Mouse (Mus musculus): ENCODE data around the gene Osbpl10.

Gene Osbpl10

DNA sequence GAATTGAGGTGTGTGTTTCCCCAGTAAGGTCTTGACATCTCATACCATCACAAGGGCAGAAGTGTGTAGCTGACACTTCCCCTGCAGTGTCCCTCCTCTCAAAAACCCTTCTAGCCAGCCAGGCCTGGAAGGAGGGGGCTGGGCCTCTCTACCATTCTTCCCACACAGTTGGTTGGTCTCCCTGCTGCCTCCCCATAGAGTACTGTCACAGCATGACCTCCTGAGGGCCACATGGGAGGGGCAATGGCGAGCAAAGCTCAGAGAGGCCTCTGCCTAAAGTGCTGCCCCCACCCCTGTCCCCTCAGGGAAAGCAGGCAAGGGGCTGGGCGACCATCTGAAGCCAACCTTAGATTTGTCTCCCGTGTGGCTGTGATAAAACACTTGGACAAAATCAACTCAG, 251.8 kb downstream of the Osbpl10 start:
- DNase-seq: no peak

DNA sequence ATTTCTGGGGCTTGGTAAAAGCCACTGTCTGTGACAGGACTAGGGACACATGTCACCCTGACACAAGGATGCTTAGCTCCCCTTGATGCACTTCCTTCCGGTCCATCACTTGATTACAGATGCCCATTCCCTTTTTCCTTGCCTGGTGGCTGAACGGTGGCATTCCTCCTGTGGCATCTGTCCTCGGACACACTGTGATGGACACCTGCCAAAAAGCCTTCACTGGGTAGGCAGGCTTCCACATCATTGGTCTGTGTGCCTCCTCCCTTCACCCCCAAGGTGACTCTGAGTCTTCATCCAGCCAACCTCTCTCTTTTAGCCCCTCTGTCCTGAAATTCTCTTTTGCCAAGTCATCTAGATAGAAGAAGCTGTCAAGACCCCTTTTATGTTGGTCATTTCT, 253.1 kb downstream of the Osbpl10 start:
- DNase-seq: no peak

DNA sequence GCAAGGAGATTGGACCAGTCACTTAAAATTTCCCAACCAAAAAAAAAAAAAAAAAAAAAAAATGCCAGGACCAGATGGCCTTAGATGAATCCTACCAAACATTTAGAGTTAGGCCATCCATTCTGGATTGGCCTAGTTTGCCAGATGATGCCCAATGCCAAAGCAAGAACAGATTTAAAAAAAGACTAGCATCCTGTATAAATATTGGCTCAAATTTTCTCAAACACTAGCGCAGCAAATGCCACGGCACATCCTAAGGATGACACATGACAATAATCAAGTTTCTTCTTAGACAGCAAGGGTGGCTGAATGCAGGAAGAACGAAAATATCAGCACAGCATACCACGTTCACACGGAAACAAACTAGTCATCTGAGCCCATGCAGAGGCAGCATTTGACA, 255.4 kb downstream of the Osbpl10 start:
- peak; percentile 10 for DNase-seq

DNA sequence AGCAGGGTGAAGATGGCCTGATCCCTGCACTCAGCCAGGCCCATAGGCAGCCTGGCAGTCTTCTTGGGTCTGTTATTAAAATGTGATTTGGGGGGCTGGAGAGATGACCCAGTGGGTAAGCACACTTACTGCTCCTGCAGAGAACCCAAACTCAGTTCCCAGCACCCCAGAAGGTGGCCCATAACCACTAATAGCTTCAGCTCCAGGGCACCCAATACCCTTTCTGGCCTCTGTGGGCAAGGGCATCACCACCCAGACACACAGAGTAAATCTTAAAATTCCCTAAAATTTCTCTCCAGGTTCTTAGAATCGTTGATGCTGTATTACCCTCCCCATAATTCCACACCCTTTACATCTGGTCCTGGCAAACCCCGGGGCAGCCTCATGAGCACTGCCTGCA, 256.2 kb downstream of the Osbpl10 start:
- no peak for DNase-seq

DNA sequence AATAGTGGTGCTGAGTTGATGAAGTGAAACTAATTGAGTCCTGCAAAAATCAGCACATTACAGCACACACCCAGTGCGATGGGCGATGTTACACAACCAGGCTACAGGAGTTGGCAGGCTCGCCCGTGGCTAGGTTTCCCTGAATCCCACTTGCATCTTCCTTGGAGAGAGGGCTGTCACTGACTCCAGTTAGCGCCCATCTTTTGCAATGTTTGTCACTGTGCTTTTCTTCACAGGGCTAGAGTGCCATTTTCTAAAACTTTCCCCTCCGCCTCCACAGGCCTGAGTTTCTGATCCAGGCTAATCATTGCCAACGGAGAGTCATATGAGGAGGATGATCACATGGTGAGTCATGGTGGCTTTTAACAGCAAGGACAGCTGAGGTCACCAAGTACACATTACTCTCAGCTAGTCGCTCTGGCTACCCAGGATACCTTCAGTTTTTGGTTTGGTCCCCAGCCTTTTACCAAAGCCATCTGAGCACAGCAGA, 258.0 kb downstream of the Osbpl10 start:
- no peak for DNase-seq

GRCm38 (mm10) chr9:115237943-115238342, 259.6 kb downstream of the Osbpl10 start:
- DNase-seq: no peak

DNA sequence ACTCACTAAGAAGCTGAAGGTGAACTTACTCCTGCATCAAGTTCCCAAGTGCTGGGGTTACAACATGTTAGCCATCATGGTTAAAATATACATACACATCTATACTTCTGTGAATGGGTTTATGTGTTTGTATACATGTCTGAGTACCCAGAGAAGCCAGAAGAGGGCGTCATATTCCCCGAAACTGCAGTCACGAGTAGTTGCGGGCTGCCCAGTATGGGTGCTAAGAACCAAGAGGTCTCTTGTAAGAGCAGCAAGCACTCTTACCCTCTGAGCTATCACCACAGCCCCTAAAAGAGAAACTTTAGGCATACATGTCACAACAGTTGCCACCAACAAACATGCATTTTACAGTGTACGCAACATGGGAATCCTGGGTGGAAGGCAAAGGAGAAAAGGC, 261.5 kb downstream of the Osbpl10 start:
- DNase-seq: no peak

- DNase-seq: no peak
These were observed 265.3 kb downstream of the Osbpl10 start for GRCm38 (mm10) chr9:115243630-115244029.

DNA sequence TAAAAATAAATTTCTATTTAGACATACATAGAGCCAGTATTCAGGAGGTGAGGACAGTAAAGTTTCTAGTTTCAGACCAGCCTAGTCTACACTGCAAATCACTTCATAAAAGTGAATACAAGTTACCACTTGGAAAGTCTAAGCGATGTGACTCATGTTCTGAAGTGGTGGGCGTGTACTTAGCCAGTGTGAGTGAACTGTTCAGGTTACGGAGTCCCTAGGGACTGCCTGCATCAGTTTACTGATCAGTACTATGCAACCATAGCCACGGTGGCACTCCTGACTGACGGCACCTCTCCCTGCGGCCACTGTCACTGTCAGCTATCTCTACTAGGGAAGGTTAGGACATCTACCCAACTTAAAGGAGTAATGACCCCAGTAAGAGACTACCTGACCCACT, 266.7 kb downstream of the Osbpl10 start:
- DNase-seq: no peak

DNA sequence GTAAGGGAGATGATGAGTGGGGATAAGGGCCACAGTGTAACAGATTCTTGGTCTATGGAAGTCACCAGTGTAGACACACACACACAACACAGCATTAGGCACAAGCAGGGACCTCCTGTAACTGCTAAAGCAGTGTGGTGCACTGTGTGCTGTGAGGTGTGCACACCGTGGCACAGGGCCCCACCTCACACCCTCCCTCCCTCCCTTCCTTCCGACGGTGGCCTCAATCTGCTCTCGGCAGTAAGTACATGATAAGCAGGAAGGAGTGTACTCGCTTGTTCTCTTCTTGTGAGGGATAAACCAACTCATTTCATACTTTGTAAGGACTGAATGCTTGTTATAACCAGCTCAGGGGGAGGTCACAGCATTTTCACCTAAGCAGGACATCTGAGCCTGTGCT, 270.8 kb downstream of the Osbpl10 start:
- no peak for DNase-seq

GRCm38 (mm10) chr9:115257733-115258286, 279.4 kb downstream of the Osbpl10 start:
- no peak for DNase-seq

- no peak for DNase-seq
These were observed 281.5 kb downstream of the Osbpl10 start for GRCm38 (mm10) chr9:115259866-115260265.

DNA sequence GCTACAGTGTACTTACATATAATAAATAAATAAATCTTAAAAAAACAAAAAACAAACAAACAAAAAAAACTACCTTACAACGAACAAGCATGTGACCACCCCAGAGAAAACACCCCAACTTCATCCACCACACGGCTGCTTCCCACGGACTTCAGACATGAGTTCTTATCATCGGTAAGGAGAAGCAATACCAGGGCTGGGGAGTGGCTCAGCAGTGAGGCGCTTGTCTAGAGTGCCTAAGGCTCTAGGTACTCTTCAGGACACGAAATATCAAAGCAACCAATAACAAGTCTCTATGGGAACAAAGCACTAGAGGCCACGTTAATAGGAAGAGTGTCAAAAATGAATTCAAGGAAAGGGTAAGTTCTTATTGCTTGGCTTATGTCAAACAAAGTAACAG, 282.1 kb downstream of the Osbpl10 start:
- DNase-seq: no peak

DNA sequence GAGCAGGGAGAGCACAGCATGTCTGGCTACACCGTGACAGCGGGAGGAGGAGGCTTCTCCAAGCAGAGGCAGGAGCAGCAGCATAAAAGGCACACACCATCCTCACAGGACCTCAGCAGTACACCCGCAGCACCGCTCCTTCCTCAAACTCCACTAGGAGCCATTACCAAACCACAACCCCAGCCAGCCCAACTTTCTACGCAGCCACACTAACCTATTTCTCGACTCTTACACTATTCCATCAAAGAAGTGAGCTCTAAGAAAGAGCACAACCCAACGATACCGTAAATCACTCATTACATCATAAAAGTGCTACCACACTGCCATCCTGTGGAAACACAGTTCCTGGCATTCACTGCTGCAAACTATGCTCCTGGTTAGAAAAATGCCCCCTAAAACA, 283.1 kb downstream of the Osbpl10 start:
- DNase-seq: peak; percentile 14

- DNase-seq: no peak
These were observed 283.5 kb downstream of the Osbpl10 start for GRCm38 (mm10) chr9:115261896-115262295.

DNA sequence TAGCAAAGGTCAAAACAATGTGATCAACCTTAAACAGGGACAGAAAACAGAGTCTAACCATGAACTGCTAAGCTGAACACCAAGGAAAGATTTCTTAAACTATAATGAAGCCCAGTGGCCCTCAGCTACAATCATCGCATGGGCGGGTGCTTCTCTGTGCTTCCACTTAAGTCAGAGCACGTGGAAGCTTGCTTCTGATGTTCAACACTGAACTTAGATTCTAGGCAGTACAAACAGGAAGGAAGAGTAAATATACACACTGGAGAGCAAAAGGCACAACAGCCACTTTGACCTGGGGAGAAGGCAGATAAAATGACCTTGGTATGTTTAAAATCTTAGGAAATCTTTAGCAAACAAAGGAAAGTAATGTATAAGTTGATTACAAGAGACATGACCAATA, 293.2 kb downstream of the Osbpl10 start:
- DNase-seq: no peak

GRCm38 (mm10) chr9:115272451-115272850, 294.1 kb downstream of the Osbpl10 start:
- DNase-seq: peak; percentile 30

GRCm38 (mm10) chr9:115273095-115273649, 294.8 kb downstream of the Osbpl10 start:
- no peak for DNase-seq

DNA sequence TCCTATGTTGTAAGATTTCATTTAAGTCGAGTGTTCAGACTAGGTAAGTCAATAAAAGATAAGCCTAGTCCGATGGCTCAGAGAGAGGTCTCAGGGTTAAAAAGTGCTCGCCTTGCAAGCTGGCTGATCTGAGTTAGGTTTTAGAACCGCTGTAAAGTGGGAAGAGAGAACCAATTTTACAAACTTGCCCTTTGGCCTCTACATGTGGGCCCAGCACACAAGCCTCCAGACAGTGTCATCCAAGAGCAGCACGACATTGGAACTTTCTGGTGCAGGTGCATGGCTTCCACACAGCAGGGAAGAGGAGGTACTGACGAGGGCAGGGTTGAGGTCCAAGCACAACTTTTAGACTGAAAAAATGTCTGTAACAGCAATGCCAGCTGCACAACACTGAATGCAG, 296.4 kb downstream of the Osbpl10 start:
- DNase-seq: no peak

DNA sequence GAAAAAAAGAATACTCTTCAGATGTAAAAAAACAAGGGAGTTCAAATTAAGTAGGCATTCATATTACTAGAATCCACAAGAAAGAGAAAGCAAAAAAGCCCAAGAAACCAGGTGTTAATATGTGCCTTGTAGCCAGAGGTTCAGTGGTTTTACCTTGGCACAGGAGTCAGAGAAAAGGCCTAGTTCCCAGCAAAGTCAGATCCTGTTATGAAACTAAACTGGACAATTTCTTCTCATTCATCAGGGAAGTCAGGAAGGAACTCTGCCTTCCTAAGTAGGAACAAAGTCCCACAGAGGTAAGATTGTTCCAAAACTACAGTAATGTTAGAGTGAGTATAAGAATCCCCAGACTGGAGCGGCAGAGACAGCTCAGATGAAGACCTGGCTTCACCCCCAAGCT, 300.3 kb downstream of the Osbpl10 start:
- DNase-seq: no peak

Measured in cerebellum, adult 8-10 months (tissue).